Mouse (Mus musculus): ENCODE data around the gene Ccdc9. TPM values are rescaled to one million over a fixed set of nuclear protein-coding genes. Genes with fewer than 3 reads are reported as not detected.

The Ccdc9 gene
- total and polyA plus RNA-seq, 3 experiments = 32.0 to 81.0 (median 47.6) TPM

GRCm38 (mm10) chr7:16259110-16259590 lies 27.4 kb downstream of the Ccdc9 start, which contains the start of gene C5ar1:
Gene C5ar1, minus strand, starts transcription at chr7:16259540.
- no peak for DNase-seq (ENCODE audit: extremely low read depth)
- H3K9ac ChIP-seq (ENCODE audit: insufficient read depth, low read depth) = no peak within 1 kb of the TSS
- no peak for TF ChIP-seq E2F4 (IDR thresholded peaks at IDR 0.05; ENCODE audit: insufficient replicate concordance, low read depth, low read length)
- no peak for TF ChIP-seq PAX5 (IDR thresholded peaks at IDR 0.05; ENCODE audit: low read length)
- TF ChIP-seq SIN3A (IDR thresholded peaks at IDR 0.05; ENCODE audit: low read length) = no peak
- TF ChIP-seq POLR2A (IDR thresholded peaks at IDR 0.05; ENCODE audit: low read depth, low read length) = no peak
- no peak for TF ChIP-seq ZKSCAN1 (IDR thresholded peaks at IDR 0.05; ENCODE audit: borderline replicate concordance, low read depth, low read length)
- no peak for TF ChIP-seq MXI1 (IDR thresholded peaks at IDR 0.05; ENCODE audit: low read depth, low read length)
- no peak for TF ChIP-seq NELFE (IDR thresholded peaks at IDR 0.05; ENCODE audit: low read depth, low read length)
- TF ChIP-seq IRF4 (IDR thresholded peaks at IDR 0.05; ENCODE audit: low read depth, low read length) = no peak
- no peak for TF ChIP-seq ZC3H11A (IDR thresholded peaks at IDR 0.05; ENCODE audit: low read depth, low read length)
- TF ChIP-seq BHLHE40 (IDR thresholded peaks at IDR 0.05; ENCODE audit: low read depth, low read length) = no peak
- TF ChIP-seq MEF2A (IDR thresholded peaks at IDR 0.05; ENCODE audit: borderline replicate concordance, low read depth, low read length) = no peak
- TF ChIP-seq HCFC1 (IDR thresholded peaks at IDR 0.05; ENCODE audit: low read depth, low read length) = no peak
- H3K27me3 ChIP-seq (replicated peaks) = no peaks in the 10 kb centered on the region
- dilution Hi-C loops (cut with MboI; ENCODE audit: extremely low pct_ligation_motif_present, extremely low pct_unique_long_range_greater_than_20kb, low sequenced_read_pairs) (no loop called here), in situ Hi-C loops (cut with MboI; ENCODE audit: low pct_ligation_motif_present, low pct_unique_long_range_greater_than_20kb, low sequenced_read_pairs) (loop anchor here (10.0 to 25.0 kb wide), 2 partner anchors 64 to 197 kb away; partner anchors contain the start of gene Zfp541)
- H3K27ac ChIP-seq (ENCODE audit: insufficient read depth, low read depth) = no peak within 1 kb of the TSS
- no peaks in the 10 kb centered on the region for H3K36me3 ChIP-seq (replicated peaks in 1 of 2; ENCODE audit: control insufficient read depth in 1 of 2, insufficient read depth in 1 of 2, low read length in 1 of 2)
- H3K79me2 ChIP-seq (replicated peaks; ENCODE audit: control insufficient read depth, extremely low read depth, insufficient read depth, poor library complexity, severe bottlenecking) = no peaks in the 10 kb centered on the region
- H3K9me3 ChIP-seq (replicated peaks; ENCODE audit: low read length) = no peaks in the 10 kb centered on the region
- no peak within 1 kb of the TSS for H3K4me3 ChIP-seq (replicated peaks in 1 of 3; ENCODE audit: low read depth in 2 of 3, low read length in 2 of 3, poor library complexity in 1 of 3)
- peaks cover 4 to 24% of the 10 kb centered on the region in 2 experiments; a peak in 3 of 4 replicates for H3K4me1 ChIP-seq (ENCODE audit: control insufficient read depth in 1 of 2, insufficient read depth in 2 of 2)
- H3K4me2 ChIP-seq (ENCODE audit: insufficient read depth, low read depth, poor library complexity, severe bottlenecking) = no peak within 1 kb of the TSS

DNA sequence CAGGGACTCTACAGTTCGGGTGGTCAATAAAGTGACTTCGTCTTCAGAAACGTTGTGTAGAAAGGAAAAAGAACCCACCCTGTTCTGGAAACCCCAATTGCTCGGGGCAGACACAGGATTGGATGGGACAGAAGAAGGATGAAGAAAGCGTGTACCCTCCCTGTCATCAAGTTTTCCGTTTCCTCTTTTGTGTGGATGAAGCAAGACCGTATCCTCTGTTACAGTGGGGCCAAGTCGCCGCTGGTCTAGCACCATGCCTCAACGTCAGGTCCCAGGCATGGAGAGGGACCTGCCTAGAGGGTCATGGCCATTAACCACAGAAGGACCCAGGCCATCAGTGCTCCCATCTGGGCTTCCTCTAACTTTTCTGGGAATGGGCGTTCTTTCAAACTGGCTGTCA lies 28.8 kb downstream of the Ccdc9 start:
- no peaks in the 10 kb centered on the region for H3K36me3 ChIP-seq (replicated peaks in 1 of 2; ENCODE audit: control insufficient read depth in 1 of 2, insufficient read depth in 1 of 2, low read length in 1 of 2)
- H3K27ac ChIP-seq (ENCODE audit: insufficient read depth, low read depth) = no peak overlapping the region
- no peaks in the 10 kb centered on the region for H3K27me3 ChIP-seq (replicated peaks)
- in situ Hi-C loops (cut with MboI; ENCODE audit: low pct_ligation_motif_present, low pct_unique_long_range_greater_than_20kb, low sequenced_read_pairs) (loop anchor here (10.0 to 25.0 kb wide), 2 partner anchors 63 to 196 kb away; partner anchors contain the start of gene Zfp541), dilution Hi-C loops (cut with MboI; ENCODE audit: extremely low pct_ligation_motif_present, extremely low pct_unique_long_range_greater_than_20kb, low sequenced_read_pairs) (no loop called here)
- no peak overlapping the region for H3K9ac ChIP-seq (ENCODE audit: insufficient read depth, low read depth)
- H3K79me2 ChIP-seq (replicated peaks; ENCODE audit: control insufficient read depth, extremely low read depth, insufficient read depth, poor library complexity, severe bottlenecking) = no peaks in the 10 kb centered on the region
- H3K4me2 ChIP-seq (ENCODE audit: insufficient read depth, low read depth, poor library complexity, severe bottlenecking) = no peak overlapping the region
- H3K4me3 ChIP-seq (replicated peaks in 1 of 3; ENCODE audit: low read depth in 2 of 3, low read length in 2 of 3, poor library complexity in 1 of 3) = no peak overlapping the region
- TF ChIP-seq USF2 (conservative IDR thresholded peaks at IDR 0.05; ENCODE audit: low read depth, low read length) = no peak
- TF ChIP-seq TCF12 (IDR thresholded peaks at IDR 0.05; ENCODE audit: low read depth, low read length) = no peak
- no peak for TF ChIP-seq CHD1 (IDR thresholded peaks at IDR 0.05; ENCODE audit: low read depth, low read length)
- no peak for TF ChIP-seq MAX (IDR thresholded peaks at IDR 0.05; ENCODE audit: low read length)
- TF ChIP-seq POLR2A (IDR thresholded peaks at IDR 0.05; ENCODE audit: low read depth, low read length) = no peak
- TF ChIP-seq RCOR1 (conservative IDR thresholded peaks at IDR 0.05; ENCODE audit: low read depth, low read length) = no peak
- no peak for TF ChIP-seq CHD2 (IDR thresholded peaks at IDR 0.05; ENCODE audit: low read length)
- TF ChIP-seq NELFE (IDR thresholded peaks at IDR 0.05; ENCODE audit: low read depth, low read length) = no peak
- TF ChIP-seq POLR2AphosphoS2 (IDR thresholded peaks at IDR 0.05; ENCODE audit: low read depth, low read length) = no peak
- TF ChIP-seq KAT2A (IDR thresholded peaks at IDR 0.05; ENCODE audit: insufficient replicate concordance, low read length) = no peak
- no peak for TF ChIP-seq MAFK (IDR thresholded peaks at IDR 0.05; ENCODE audit: insufficient replicate concordance, low read length)
- no peak for TF ChIP-seq PAX5 (IDR thresholded peaks at IDR 0.05; ENCODE audit: low read length)
- no peaks in the 10 kb centered on the region for H3K9me3 ChIP-seq (replicated peaks; ENCODE audit: low read length)
- peaks cover 3 to 21% of the 10 kb centered on the region in 2 experiments; a peak in 3 of 4 replicates for H3K4me1 ChIP-seq (ENCODE audit: control insufficient read depth in 1 of 2, insufficient read depth in 2 of 2)
- DNase-seq (ENCODE audit: extremely low read depth) = peak; percentile 43
